Mouse (Mus musculus): Measurements from ENCODE around the gene Htr2a.

DNA sequence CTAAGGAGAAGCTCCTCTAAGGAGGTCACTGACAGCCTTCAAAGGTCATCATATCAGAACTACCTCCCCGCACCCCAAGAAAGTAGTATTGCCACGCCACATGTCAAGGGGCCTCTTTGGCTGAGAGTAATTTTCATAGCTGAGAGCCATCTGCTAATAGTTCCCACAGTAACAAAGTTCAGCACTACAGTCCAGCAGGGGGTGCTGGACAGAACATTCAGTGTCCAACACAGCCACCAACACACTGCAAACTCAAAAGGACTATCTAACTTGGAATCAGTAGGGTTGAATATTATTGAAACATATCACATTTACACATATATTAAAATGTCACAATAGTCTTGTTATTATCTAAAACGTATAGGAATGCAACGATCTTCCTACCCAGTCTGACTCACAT lies 2.6 kb upstream of the Htr2a start:
- TF ChIP-seq CTCF (IDR thresholded peaks at IDR 0.05; ENCODE audit: borderline replicate concordance, insufficient read depth, low read depth, low read length) (no peak), POLR2A (IDR thresholded peaks at IDR 0.05; ENCODE audit: borderline replicate concordance, insufficient read depth, low read length) (no peak)

Data from cerebellum, adult 2 months (tissue).